Mouse (Mus musculus): Measurements from ENCODE around the gene Arl6ip5. TPM values are rescaled to one million over a fixed set of nuclear protein-coding genes. Genes with fewer than 3 reads are reported as not detected.

Gene Arl6ip5
- total RNA-seq (2021) = 100 to 1,000 TPM in 1 of 2 experiments, 10 to 100 TPM in 1; 98.4 to 107 TPM

DNA sequence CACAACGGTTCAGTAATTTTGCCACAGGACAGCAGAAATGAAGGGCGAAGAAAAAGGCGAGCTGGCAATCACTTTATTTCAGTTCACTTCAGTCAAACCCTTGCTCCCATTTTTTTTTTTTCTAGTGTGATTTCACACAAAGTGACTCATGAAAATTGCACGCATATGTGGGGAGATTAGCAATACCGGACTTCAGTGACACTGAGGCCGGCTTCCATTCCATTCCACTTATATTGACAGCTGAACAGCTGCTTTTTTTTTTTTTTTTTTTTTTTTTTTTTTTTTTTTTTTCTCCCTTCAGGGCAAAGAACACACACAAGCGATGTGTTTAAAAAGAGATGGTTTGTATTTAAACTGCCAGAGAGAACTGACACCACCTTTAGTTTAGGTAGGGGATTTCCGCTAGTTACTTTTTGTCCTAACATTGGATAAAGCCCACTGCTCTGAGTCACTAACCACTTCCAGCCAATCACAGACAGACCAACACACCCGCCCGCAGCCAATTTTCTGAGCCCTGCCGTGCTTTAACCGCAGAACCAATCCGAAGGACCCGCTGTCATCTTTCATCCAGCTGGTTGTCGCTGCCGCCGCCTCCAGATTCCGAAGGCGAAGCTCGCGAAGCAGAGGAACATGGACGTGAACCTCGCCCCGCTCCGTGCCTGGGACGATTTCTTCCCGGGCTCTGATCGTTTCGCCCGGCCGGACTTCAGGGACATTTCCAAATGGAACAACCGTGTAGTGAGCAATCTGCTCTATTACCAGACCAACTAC lies at the start of gene Arl6ip5:
Gene Arl6ip5 (plus strand): TSS at position 499 of the 771 bp plus-strand sequence.
- intact Hi-C loops (cut with DNase I) = no loop called here
- peak; percentile 92 to 94 for DNase-seq

DNA sequence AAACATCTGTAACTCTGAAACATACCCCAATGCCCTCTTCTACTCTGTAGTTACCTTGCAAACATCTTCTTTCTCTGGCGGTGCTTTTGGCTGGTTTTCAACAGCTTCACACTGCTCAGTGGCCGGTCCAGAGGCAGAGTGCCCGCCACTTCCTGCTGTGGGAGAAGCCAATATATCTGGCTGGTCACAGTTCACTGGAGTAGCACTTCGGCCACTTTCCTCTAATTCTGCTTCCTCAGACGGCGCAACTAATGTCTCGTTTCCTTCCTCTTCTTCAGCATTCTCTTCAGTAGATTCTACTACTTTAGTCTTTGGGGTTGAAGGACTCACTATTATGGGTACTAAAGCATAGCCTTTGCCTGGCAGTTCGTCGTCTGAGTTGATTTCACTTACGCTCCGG lies 34.8 kb upstream of the Arl6ip5 start:
- intact Hi-C loops (cut with DNase I) = loop anchor here (5.0 to 10.0 kb wide), 2 partner anchors 62 to 239 kb away; no protein-coding TSS in a partner anchor
- peak; percentile 10 to 11 for DNase-seq

DNA sequence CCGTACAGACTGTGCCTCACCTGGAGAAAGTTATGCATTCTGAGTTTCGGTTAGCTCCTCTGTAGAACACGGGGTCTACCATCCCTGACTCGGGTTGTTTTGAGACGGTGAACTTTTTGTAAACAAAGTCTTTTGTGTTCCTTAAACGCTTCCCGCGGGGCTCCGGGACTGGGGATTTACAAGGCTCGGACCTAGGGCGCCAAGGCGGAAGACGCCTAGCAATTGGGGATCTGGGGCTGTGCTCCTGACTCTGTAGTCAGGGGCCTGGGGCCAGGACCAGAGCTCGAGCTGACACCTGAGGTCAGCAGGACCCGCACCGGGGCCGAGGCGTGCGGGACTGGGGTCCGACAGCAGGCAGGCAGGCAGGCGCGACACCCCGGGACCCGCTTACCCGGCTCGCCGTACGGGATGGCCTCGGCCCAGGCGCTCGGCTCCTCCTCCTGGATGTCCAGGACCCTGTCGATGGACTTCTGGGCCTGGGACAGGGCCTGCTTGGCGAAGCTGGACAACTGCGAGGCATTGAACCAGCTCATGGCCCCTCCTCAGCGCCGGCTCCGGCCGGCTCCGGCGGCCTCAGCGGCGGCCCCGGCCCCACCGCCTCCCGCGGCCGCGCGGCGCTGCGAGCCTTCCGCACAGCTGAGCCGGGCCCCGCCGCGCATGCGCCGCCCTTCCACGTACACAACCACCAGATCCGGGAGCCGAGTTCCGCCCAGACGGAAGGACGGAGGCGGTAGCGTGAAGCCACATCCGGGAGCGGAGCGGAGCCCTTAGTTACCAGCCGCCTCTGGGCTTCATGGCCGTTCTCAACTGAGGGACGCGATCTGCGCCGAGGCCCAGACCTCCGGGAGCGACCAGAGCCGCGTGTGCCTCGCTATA lies 31.8 kb upstream of the Arl6ip5 start, which contains the start of gene Tmf1:
Gene Tmf1 (minus strand): TSS at position 632 of the 876 bp plus-strand sequence.
- intact Hi-C loops (cut with DNase I) = loop anchor here (1.0 to 10.0 kb wide), 3 partner anchors 25 to 236 kb away; no protein-coding TSS in a partner anchor
- peak; percentile 95 to 96 for DNase-seq

DNA sequence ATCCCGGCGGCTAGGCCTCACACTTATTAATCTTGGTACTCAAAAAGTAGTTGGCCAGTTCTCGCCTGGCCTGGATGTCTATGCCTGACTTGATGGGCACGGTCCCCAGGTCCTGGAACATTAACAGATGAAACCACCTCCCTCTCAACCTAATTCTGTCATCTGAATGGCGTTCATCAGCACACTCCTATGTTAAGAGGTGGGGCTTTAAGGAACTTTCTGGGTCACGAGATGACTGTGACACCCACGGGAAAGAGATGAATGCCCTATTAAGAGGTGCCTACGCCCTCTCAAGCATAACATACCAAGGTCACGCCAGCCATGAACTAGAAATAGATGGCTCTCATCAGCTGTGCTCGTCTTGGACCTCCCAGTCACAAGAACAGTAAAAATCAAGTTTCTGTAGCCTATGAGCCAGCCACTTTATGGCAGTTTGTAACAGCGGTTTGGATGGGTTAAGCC lies 31.1 kb upstream of the Arl6ip5 start:
- intact Hi-C loops (cut with DNase I) = loop anchor here (1.0 to 10.0 kb wide), 3 partner anchors 24 to 235 kb away; no protein-coding TSS in a partner anchor
- DNase-seq = no peak

- intact Hi-C loops (cut with DNase I) = no loop called here
- no peak for DNase-seq
Observed at GRCm38 (mm10) chr6:97200437-97200836, 10.1 kb upstream of the Arl6ip5 start.

DNA sequence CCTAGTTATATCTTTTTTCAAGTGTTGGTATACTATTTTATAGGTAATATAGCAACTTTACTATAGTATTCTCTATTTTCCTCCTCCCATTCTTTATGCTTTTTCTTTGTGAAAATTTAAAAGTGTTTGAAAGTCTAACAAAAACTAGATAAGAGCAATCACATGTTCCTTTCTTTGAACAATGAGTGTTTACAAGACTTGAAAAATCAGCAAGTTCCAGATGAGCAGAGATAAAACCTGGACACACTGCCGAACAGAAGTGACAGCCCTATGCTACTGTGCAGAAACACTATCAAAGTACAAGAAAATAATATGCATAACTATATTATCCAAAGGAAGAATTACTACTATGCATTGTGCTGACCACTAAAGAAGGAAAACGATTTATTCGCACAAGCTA lies 8.0 kb upstream of the Arl6ip5 start:
- no peak for DNase-seq
- intact Hi-C loops (cut with DNase I) = no loop called here

DNA sequence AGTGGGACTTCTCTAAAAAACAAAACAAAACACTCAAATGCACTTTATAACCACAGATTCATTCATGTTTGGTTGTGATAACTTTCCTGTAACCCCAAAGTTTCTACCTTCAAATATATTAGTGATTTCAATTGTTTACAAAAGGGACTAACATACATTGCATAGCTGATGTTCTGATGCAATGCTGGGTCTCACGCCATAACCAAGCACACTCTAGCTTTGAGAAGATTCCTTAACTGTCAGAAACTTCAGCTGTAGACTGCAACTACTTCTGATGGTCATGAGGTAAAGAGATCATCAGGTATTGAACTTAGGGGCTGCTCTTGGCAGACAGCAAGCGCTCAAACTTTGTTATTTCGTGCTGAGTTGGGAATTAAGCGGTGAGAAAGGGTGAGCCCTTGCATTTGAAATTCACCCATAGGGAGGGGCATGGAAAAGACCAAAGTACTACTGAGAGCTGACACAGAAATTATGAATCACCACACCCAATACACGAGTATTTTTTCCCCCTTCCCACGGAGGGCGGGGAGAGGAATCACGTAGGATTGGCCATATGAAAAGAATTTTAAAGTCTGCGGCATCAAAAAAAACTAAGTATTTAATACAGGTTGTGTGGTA lies 6.1 kb upstream of the Arl6ip5 start:
- intact Hi-C loops (cut with DNase I) = no loop called here

DNA sequence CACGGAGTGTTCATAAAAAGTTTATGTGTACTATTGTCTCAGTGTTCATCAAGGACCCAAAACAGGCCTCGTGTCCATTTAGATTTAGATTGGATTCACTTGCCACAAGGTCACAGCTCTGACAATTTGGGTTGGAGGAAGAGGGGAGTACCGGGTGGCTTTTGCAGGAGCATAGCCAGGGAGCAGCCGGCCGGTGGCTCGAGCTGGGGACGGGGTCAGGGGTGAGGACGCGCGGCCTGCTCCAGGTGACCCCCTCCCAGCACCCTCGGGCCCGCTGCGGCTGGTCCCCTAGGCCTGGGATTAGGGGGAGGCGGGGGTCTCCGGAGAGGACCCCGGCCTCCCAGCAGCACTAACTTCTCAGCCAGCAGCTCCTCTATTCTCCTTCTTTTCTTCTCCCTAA lies 5.5 kb upstream of the Arl6ip5 start:
- intact Hi-C loops (cut with DNase I) = no loop called here

More for the DNA sequence above, 6.1 kb upstream of the Arl6ip5 start:
- DNase-seq = no peak

DNA sequence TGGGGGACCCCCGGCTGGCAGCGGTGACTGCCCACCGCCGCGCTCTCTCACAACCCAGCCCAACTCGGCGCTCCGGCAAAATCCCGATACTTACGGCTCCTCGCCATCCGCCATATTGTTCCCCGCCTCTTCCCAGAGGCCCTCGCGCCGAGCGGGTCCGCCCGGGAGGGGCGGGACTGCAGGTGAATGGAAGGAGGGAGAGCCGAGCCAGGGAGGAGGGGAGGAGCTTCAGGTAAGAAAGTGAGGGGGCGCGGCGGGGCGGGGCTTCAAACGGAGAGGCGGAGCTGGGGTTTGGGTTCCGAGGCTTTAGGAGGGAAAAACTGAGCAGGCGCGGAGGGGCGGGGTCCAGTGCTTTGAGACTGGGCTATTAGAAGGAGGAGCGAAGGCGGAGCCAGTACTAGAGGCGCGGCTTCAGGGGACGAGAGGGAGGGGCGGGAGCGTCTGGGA lies 5.0 kb upstream of the Arl6ip5 start, which contains the start of gene Uba3:
Gene Uba3 (minus strand): TSS at position 209 of the 447 bp plus-strand sequence.
- peak; percentile 99 to 100 for DNase-seq
- intact Hi-C loops (cut with DNase I) = no loop called here

More for the DNA sequence above, 5.5 kb upstream of the Arl6ip5 start:
- peak; percentile 46 to 52 for DNase-seq

GRCm38 (mm10) chr6:97207085-97207484 lies 3.4 kb upstream of the Arl6ip5 start:
- intact Hi-C loops (cut with DNase I) = no loop called here
- DNase-seq = no peak

DNA sequence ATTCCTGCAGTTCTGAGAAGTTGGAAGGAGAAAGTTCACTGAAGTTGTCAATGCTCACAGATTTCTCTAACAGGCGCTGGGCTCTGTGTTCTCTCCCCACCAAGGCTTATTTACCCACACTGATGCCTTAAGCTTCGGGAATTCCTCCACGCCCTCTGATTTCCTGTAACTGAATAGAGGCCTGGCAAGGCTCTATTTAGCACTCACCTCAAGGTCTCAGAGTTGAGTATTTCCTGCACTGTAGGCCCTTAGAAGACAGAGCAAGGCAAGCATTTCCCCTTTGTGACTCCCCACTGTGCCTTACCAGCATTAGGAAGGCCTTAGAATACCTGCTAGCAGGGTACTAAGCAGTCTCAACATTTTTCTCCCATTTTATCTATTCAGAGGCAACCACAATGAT lies 2.1 kb upstream of the Arl6ip5 start:
- no peak for DNase-seq
- intact Hi-C loops (cut with DNase I) = no loop called here

DNA sequence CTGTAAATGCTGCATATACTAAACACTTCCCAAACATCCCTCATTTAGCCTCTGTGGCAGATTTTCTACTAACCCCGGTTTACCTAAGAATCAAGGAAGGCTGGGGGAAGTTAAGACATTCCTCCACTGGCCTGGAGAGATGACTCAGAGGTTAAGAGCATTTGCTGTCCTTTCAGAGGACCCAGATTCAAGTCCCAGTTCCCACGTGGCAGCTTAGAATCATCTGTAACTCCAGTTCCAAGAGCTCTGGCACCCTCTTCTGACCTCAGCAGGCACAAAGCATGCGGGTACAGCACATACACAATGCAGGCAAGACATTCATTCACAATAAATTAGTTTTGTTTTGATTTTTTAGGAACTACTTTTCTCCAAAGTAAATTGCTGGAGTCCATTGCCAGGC lies 1.3 kb upstream of the Arl6ip5 start:
- intact Hi-C loops (cut with DNase I) = no loop called here

DNA sequence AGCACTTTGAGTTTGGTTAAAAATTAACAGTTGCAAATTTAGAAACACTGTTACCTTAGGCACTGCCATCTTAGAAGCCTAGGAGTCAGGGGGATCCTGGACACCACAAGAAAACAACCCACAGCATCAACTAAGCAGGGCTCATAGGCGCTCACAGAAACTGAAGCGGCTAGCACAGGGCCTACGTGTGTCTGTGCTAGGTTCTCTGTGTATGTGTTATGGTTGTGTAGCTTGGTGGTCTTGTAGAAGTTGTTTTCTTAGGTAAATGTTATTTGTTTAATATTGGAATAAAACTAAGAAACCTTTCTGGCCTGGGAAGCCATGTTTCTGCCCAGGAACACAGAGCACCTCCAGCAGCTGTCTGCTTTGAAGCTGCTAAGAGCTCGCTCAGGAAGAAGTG lies 738 bp upstream of the Arl6ip5 start:
- no peak for DNase-seq
- intact Hi-C loops (cut with DNase I) = no loop called here

More for the DNA sequence above, 1.3 kb upstream of the Arl6ip5 start:
- DNase-seq = no peak

- DNase-seq = no peak
- intact Hi-C loops (cut with DNase I) = no loop called here
Observed at GRCm38 (mm10) chr6:97210962-97211601, 593 bp downstream of the Arl6ip5 start.

- peak; percentile 65 to 67 for DNase-seq
- intact Hi-C loops (cut with DNase I) = no loop called here
Observed at GRCm38 (mm10) chr6:97211981-97212380, 1.5 kb downstream of the Arl6ip5 start.

- intact Hi-C loops (cut with DNase I) = no loop called here
- no peak for DNase-seq
Observed at GRCm38 (mm10) chr6:97216154-97216821, 5.8 kb downstream of the Arl6ip5 start.

DNA sequence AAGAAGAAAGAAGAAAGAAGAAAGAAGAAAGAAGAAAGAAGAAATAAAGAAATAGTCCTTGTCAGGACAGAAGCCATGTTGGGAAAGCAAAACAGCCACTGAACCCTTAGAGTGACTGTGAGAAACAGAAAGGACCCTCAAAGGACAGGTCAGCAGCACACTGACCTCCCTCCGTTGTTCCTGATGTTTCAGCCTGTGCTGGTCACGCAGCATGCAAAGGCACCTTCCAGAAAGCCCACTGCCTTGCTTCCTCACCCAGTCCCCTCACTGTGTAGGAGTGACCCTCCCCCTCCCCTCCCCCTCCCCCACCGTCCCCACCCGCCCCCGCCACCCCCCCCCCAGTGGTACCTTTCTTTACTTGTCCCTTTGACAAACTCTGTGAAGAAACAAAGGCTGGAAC lies 10.2 kb downstream of the Arl6ip5 start:
- intact Hi-C loops (cut with DNase I) = no loop called here
- DNase-seq = no peak

DNA sequence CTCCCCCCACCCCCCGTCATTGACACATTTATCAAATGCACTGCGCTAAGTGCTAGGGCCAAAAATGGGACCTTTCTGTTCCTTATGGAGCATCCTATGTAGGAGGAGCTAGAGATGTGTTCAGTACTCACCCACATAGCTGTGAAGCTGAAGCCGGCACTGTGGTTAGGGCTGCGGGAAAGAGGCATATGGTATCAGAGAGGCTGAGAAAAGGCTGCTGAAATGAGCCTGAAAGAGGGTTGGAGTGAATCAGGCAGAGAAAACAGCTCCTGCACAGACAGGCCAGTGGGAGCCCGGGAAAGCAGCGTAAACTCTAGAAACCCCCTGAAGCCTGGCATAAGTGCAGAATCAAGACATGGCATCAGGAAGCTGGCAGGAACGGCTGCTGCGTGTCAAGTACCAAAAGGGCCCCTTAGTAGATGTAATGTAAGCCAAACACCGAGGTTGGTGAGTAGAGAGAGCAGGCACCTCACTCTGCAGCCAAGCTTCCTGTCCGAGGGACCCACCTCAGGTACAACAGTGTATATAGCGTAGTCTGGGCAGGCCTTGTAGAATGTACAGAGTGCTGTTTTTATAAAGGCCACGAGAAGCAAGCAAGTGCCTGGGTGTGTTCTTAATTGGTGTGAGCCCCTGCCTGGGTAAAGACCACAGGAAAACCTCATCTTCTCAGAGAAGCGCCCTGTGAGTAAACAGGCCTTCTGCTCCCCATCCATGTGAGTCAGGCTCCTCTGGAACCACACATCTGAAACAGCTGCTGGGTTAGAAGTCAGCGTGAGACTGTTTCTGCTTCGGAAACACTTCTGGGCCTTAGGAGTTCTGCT lies 10.9 kb downstream of the Arl6ip5 start:
- intact Hi-C loops (cut with DNase I) = no loop called here
- DNase-seq = no peak

- intact Hi-C loops (cut with DNase I) = no loop called here
- DNase-seq = no peak
Observed at GRCm38 (mm10) chr6:97222321-97222720, 11.8 kb downstream of the Arl6ip5 start.

All from heart, postnatal 10 days (tissue).